Mouse (Mus musculus) liver, adult 2 months (tissue): ENCODE data around the gene 2610507B11Rik.

Source experiments
- CTCF ChIP-seq: fragments of 200-500 bp; IDR thresholded peaks from 2 replicates; pipeline ENCODE4 v1.5.1; 2011; ENCODE audit warnings: low read depth, low read length, control low read depth
- POLR2A ChIP-seq: fragments of 200-500 bp; IDR thresholded peaks from 2 replicates; pipeline ENCODE4 v1.6.1; 2011; ENCODE audit warnings: low read length, control low read depth; ENCODE audit not compliant: insufficient read depth; ENCODE audit errors: extremely low read depth

DNA sequence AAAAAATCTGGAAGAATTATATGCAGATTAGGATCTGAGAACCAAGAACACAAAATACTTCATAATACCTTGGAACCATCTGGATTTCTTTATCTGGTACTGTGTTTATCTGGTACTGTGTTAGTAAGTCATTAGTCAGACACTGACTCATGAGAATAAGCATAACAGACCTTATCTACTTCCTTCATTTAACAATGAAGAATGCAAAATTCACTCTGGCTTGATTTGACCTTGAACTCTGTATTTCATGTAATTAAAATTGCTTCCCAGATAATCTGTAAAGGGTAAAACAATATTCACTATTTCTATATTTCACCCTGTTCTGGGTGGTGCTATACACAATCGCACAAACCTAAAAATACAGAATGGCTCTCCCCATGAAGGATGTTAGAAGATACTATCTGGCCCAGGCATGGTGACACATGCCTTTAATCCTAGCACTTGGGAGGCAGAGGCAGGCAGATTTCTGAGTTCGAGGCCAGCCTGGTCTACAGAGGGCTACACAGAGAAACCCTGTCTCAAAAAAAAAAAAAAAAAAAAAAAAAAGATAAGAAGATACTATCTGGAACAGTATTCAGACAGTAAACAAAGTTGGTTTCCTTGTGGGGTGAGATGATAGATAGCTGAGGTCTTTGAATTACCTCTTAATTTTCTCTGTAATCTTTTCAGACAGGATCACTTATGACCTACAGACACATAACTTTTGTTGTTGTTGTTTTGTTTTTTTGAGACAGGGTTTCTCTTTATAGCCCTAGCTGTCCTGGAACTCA is 878 bp upstream of the 2610507B11Rik start:
- TF ChIP-seq POLR2A (no peak), CTCF (no peak)
